Mouse (Mus musculus) hindbrain, embryonic 16.5 days (tissue): ENCODE data around the gene Sytl1. TPM values are rescaled to one million over a fixed set of nuclear protein-coding genes. Genes with fewer than 3 reads are reported as not detected.
A peak's percentile ranks its signal among the peaks of the same experiment; 100 is the strongest.

Source experiments
- ATAC-seq: fragments of 200-750 bp; cut with Nextera tagmentation; 2 replicates; pipeline ENCODE4 v1.8.0; 2017; ENCODE audit warnings: moderate TSS enrichment, moderate library complexity
- H3K27ac ChIP-seq: fragments of 300-500 bp; sonication (generic); 2 replicates; pipeline ENCODE4 v1.5.1; 2014; ENCODE audit warnings: low read depth, mild to moderate bottlenecking, control low read depth, low read length, moderate library complexity
- H3K27me3 ChIP-seq: fragments of 300-500 bp; sonication (generic); replicated peaks from 2 replicates; pipeline ENCODE4 v1.6.1; 2014; ENCODE audit warnings: low read length; ENCODE audit not compliant: control insufficient read depth, insufficient read depth
- H3K36me3 ChIP-seq: fragments of 300-500 bp; sonication (generic); 2 replicates; pipeline ENCODE4 v1.6.1; 2014; ENCODE audit warnings: mild to moderate bottlenecking, low read length, moderate library complexity, mixed read lengths; ENCODE audit not compliant: control insufficient read depth, insufficient read depth
- H3K4me1 ChIP-seq: fragments of 300-500 bp; sonication (generic); 2 replicates; pipeline ENCODE4 v1.6.1; 2014; ENCODE audit warnings: low read depth, low read length; ENCODE audit not compliant: control insufficient read depth, insufficient read depth
- H3K4me2 ChIP-seq: fragments of 300-500 bp; sonication (generic); 2 replicates; pipeline ENCODE4 v1.6.1; 2014; ENCODE audit warnings: mild to moderate bottlenecking, low read length, control low read depth, moderate library complexity
- H3K4me3 ChIP-seq: fragments of 300-500 bp; sonication (generic); 2 replicates; pipeline ENCODE4 v1.5.1; 2014; ENCODE audit warnings: mild to moderate bottlenecking, low read length, control low read depth, moderate library complexity
- H3K9ac ChIP-seq: fragments of 300-500 bp; sonication (generic); 2 replicates; pipeline ENCODE4 v1.6.1; 2014; ENCODE audit warnings: low read depth, mild to moderate bottlenecking, control low read depth, low read length, moderate library complexity
- H3K9me3 ChIP-seq: fragments of 300-500 bp; sonication (generic); 2 replicates; pipeline ENCODE4 v1.6.1; 2014; ENCODE audit warnings: mild to moderate bottlenecking, low read length, moderate library complexity; ENCODE audit not compliant: control insufficient read depth
- WGBS: fragments of 180-500 bp; shearing (Covaris S2); extraction: QIAGEN DNeasy Blood & Tissue Kit; methylation state at CpG from one replicate; pipeline ENCODE4 v1.1.7; 2014; 5-methylcytosine and 5-hydroxymethylcytosine counted together
- polyA plus RNA-seq: library from polyadenylated mRNA; unstranded; fragments of >200 nt; fragmentation: Nextera tagmentation; extraction: Ambion mirVana; gene quantifications from 2 replicates; pipeline ENCODE4 v1.2.1, GENCODE M21; 2015

Gene Sytl1
- polyA plus RNA-seq, 1 experiment from 2014 or later: 0.44 TPM

DNA sequence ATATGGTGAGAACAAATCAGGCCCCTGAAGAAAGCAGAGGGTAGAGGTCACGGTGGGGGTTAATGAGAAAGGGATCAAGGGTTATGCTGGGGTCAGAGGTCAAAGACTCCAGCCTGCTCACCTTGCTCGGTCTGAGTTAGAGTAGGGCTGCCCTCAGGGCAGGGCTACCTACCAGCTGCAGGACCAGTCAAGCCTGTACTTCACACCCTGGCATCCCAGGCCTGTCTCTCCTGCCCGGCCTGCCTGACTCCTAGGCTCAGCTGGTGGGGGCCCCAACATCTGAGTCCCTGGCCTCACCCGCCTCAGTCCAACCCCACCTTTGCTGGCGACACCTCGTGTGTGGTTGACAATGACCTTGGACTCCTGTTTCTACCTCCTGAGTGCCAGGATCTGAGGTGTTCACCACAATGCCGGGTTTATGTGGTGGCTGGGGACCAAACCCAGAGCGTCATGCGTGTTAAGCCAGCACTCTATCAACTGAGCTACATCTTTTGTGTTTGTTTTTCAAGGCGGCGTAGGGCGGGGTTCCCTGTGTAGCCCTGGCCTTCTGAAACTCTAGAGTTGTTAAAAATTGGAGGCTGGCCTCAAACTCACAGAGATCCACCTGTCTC, 5.0 kb downstream of the Sytl1 start:
- Histone ChIP-seq H3K9ac (no peak overlapping the region), H3K27me3 (peaks cover 11% of the 10 kb centered on the region; the same call in 1 of the 2 replicates), H3K4me1 (no peaks in the 10 kb centered on the region), H3K36me3 (no peaks in the 10 kb centered on the region), H3K4me3 (no peak overlapping the region), H3K4me2 (no peak overlapping the region), H3K9me3 (no peaks in the 10 kb centered on the region), H3K27ac (no peak overlapping the region)
- WGBS: 77% methylated on average over 12 of the region's 12 CpGs
- ATAC-seq: no peak

DNA sequence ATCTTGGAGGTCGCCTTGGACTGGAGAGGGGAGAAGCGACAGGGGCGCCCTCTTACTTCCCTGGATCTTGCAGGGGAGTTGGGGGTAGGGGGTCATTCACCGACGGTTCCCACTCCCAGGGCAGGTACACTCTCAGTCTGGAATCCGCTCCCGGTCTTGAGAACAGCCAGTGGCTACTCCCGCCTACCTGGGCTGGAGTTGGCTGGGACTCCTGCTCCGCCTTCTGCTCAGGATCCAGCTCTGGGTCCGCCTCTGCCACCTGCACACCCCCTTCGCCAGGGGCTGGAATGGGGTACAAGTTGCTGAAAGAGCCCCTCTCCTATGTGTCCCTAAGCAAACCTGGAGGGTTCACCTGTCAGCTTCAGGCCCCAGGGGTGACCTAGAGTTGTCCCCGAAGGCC, 5.7 kb downstream of the Sytl1 start:
- 47% methylated on average over 11 of the region's 12 CpGs for WGBS
- peaks cover 18% of the 10 kb centered on the region for H3K27me3 ChIP-seq
- 0 out of 2 replicates have a peak overlapping the region, but pooled peaks have one; percentile 30 for H3K4me2 ChIP-seq
- no peaks in the 10 kb centered on the region for H3K4me1 ChIP-seq
- H3K9me3 ChIP-seq: no peaks in the 10 kb centered on the region
- H3K9ac ChIP-seq: no peak overlapping the region
- H3K4me3 ChIP-seq: no peak overlapping the region
- no peaks in the 10 kb centered on the region for H3K36me3 ChIP-seq
- no peak; the same call in 1 of the 2 replicates for ATAC-seq
- no peak overlapping the region for H3K27ac ChIP-seq

DNA sequence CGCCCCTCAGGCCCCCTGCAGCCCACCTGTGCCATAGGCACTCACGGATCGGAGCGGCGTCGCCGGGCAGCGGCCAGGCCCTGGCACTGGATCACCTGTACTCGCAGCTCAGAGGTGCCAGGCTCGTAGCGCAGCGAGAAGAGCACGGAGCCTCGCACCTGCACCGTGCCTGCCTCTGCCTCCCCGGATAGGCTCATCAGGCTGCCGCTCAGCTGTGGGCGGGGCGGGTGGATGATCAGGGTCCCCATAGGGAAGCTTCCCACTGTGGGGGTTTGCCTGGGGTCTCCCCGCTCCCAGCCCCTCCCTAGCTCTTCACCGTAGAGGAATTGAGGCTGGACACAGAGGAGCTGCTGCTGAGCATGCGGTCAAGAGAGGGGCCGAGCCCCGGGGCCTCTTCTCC, 6.1 kb downstream of the Sytl1 start:
- H3K4me1 ChIP-seq: no peaks in the 10 kb centered on the region
- no peak overlapping the region for H3K4me3 ChIP-seq
- no peaks in the 10 kb centered on the region for H3K36me3 ChIP-seq
- WGBS: 26% methylated on average over 22 of the region's 24 CpGs
- peaks cover 22% of the 10 kb centered on the region for H3K27me3 ChIP-seq
- peak overlapping the region; percentile 30; the same call in 1 of the 2 replicates for H3K4me2 ChIP-seq
- no peak; the same call in 1 of the 2 replicates for ATAC-seq
- H3K27ac ChIP-seq: no peak overlapping the region
- H3K9me3 ChIP-seq: no peaks in the 10 kb centered on the region
- H3K9ac ChIP-seq: no peak overlapping the region

DNA sequence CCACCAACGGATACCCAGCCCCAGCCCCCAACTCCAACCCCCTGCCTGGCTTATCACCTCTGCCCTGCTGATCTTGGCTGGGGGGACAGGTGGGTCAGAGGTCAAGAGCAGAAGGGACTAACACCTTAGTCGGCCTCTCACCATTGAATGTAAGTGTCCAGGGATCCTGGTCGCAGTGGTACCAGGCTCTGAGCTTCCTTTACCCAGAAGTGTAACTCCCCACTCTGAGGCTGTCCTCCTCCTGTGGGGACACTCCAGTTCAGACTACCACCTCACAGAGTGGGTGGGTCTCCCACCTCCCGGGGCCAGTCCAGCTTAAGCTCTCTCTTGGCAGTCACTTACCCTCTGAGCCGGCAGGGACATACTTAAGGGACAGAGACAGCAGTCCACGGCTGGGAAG, 7.5 kb downstream of the Sytl1 start:
- peaks cover 9% of the 10 kb centered on the region for H3K4me1 ChIP-seq
- H3K9ac ChIP-seq: no peak overlapping the region
- H3K9me3 ChIP-seq: no peaks in the 10 kb centered on the region
- no peak for ATAC-seq
- no peaks in the 10 kb centered on the region for H3K36me3 ChIP-seq
- H3K4me2 ChIP-seq: no peak overlapping the region
- peaks cover 34% of the 10 kb centered on the region for H3K27me3 ChIP-seq
- H3K27ac ChIP-seq: no peak overlapping the region
- WGBS: 68% methylated on average over 6 of the region's 6 CpGs
- H3K4me3 ChIP-seq: no peak overlapping the region

DNA sequence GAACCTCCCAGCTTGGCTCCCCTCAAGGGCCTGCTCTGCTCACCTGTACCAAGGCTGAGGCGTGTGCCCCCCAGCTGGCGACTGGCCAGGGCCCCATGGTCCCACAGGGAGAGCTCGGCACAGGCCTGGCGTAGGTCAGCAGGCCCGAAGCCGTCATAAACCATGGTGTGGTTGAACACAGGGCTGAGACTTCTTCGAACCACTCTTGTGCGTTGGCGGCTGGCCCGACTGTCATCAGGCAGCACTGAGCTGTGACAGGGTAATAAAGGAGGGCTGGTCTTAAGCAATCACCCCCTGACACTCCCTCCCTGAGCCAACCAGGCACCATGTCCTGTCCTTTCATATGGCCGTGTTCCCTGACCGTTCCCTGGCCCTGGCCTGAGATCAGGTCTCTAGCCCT, 9.5 kb downstream of the Sytl1 start:
- no peak for ATAC-seq
- Histone ChIP-seq H3K4me2 (no peak overlapping the region), H3K9ac (no peak overlapping the region), H3K27ac (no peak overlapping the region), H3K4me1 (peaks cover 9% of the 10 kb centered on the region), H3K9me3 (no peaks in the 10 kb centered on the region), H3K4me3 (no peak overlapping the region), H3K36me3 (no peaks in the 10 kb centered on the region), H3K27me3 (peaks cover 43% of the 10 kb centered on the region)
- WGBS: 67% methylated on average over 12 of the region's 12 CpGs

DNA sequence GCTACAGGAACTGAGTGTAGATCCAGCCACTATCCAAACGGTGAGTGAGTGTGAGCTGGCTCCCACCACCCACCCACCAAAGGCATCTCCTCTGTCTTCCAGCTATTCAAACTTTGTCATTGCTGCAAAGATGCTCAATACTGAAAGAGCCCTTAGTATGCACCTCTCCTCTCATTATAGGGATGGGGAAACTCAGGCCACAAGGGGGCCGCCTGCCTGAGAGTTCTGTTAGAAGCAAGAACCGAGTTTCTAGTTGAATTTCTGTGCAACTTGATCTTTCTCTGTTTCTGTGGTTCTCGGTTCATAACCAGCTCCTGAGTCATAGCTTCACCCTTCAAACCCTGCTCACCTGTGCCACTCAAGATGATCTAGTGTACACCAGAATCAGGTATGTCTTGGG, 10.8 kb downstream of the Sytl1 start:
- peaks cover 49% of the 10 kb centered on the region for H3K27me3 ChIP-seq

DNA sequence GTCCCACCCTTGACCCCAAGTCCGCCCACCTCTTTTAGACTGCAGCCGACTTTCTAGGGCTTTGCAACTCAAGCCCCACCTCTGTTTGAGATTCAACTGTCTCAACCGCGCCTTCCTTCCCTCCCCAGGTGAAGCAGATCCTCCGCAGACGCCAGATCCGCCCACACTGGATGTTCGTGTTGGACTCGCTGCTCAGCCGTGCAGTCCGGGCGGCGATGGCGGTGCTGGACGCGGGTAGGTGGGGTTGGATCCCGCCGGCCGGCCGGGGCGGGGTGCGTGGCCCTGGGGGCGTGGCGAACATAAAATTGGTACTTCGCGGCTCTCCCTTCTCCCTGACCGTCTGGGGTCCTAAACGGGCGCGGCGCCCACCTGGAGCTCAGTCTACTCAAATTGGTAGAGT, 11.7 kb downstream of the Sytl1 start:
- peak overlapping the region; percentile 56 for H3K4me2 ChIP-seq
- H3K9ac ChIP-seq: peak overlapping the region; percentile 55
- WGBS: 2% methylated on average over 31 of the region's 31 CpGs

More for the DNA sequence above, 10.8 kb downstream of the Sytl1 start:
- no peak overlapping the region for H3K27ac ChIP-seq
- ATAC-seq: no peak
- H3K9me3 ChIP-seq: no peaks in the 10 kb centered on the region
- WGBS: 51% methylated on average over 4 of the region's 4 CpGs
- no peak overlapping the region for H3K4me2 ChIP-seq
- H3K4me3 ChIP-seq: no peak overlapping the region
- no peaks in the 10 kb centered on the region for H3K36me3 ChIP-seq
- H3K9ac ChIP-seq: no peak overlapping the region
- peaks cover 9% of the 10 kb centered on the region for H3K4me1 ChIP-seq

DNA sequence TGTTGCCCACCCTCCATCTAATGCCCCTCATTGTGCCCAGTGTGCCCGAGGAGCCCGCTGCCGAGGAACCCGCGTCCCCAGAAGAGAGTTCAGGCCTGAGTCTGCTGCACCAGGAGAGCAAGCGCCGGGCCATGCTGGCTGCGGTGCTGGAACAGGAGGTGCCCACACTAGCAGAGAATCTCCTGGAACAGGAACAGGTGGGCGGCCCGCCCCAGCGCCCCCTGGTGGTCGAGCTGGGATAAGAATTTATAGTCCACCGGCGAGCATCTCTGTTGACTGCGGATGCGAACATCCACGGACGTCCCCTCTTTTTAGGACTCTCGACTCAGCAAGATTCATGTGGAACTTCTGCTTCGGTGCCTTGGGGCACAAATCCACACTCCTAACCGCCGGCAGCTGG, 12.3 kb downstream of the Sytl1 start:
- Histone ChIP-seq H3K4me2 (peak overlapping the region; percentile 56), H3K27me3 (peaks cover 53% of the 10 kb centered on the region), H3K36me3 (no peaks in the 10 kb centered on the region), H3K4me3 (peak overlapping the region; percentile 34), H3K4me1 (peaks cover 9% of the 10 kb centered on the region), H3K9ac (peak overlapping the region; percentile 55), H3K9me3 (no peaks in the 10 kb centered on the region), H3K27ac (no peak overlapping the region)
- no peak; the same call in 1 of the 2 replicates for ATAC-seq
- 4% methylated on average over 22 of the region's 22 CpGs for WGBS

More for the DNA sequence above, 11.7 kb downstream of the Sytl1 start:
- H3K4me1 ChIP-seq: peaks cover 9% of the 10 kb centered on the region
- peak overlapping the region; percentile 34 for H3K4me3 ChIP-seq
- no peak overlapping the region for H3K27ac ChIP-seq
- no peaks in the 10 kb centered on the region for H3K9me3 ChIP-seq
- H3K36me3 ChIP-seq: no peaks in the 10 kb centered on the region
- H3K27me3 ChIP-seq: peaks cover 51% of the 10 kb centered on the region
- no peak for ATAC-seq

DNA sequence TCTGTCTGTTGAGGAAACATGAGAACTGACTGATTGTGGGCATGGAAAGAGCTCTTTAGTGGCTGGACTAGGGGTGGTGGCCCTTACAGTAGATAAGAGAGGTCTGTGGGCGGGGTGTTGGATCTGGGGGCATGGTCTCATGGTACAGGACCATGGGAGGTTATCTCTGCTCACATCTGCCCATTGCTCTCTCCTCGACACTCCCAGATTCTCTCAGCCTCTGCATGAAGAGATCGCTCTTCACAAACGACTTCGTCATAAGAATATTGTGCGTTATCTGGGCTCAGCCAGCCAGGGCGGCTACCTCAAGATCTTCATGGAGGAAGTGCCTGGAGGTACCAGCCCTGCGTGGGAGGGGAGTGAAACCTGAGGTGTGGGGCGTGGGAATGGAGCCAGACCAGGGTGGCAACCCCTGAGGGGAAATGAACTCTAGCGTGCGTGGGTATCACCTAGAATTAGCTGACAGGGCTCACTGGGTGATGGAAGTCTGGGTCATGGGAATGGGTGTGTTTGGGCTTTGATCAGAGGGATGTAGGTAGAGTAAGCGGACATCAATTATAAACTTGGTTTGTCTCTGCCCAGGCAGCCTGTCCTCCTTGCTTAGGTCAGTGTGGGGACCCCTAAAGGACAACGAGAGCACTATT, 15.0 kb downstream of the Sytl1 start:
- Histone ChIP-seq H3K9me3 (no peaks in the 10 kb centered on the region), H3K4me3 (no peak overlapping the region), H3K27me3 (peaks cover 62% of the 10 kb centered on the region), H3K9ac (no peak overlapping the region), H3K36me3 (no peaks in the 10 kb centered on the region), H3K4me1 (peaks cover 9% of the 10 kb centered on the region), H3K27ac (no peak overlapping the region), H3K4me2 (no peak overlapping the region)
- ATAC-seq: no peak
- 82% methylated on average over 13 of the region's 13 CpGs for WGBS
